Mouse (Mus musculus) bone marrow macrophage, adult 2 months (primary cell): ENCODE data around the gene Cryab.

ENCODE experiments used
- CTCF ChIP-seq: IDR thresholded peaks from 2 replicates; pipeline ENCODE4 v1.5.1; 2012; ENCODE audit warnings: low read depth, mild to moderate bottlenecking, low read length, moderate library complexity
- POLR2A ChIP-seq: IDR thresholded peaks from 2 replicates; pipeline ENCODE4 v1.6.1; 2012; ENCODE audit warnings: mild to moderate bottlenecking, low read depth, low read length, borderline replicate concordance

GRCm38 (mm10) chr9:50727171-50727924, 23.8 kb upstream of the Cryab start:
- TF ChIP-seq CTCF (no peak), POLR2A (no peak)
